Mouse (Mus musculus): ENCODE measurements around the gene Tmem175. TPM values are rescaled to one million over a fixed set of nuclear protein-coding genes. Genes with fewer than 3 reads are reported as not detected.
A peak's percentile ranks its signal among the peaks of the same experiment; 100 is the strongest.

Tmem175 gene
- total and polyA plus RNA-seq, 3 experiments, result 8.3 to 26.1 (median 9.6) TPM

- TF ChIP-seq CTCF (IDR thresholded peaks at IDR 0.05), result no peak
- no peak for TF ChIP-seq POLR2A (IDR thresholded peaks at IDR 0.05; ENCODE audit: insufficient read depth, low read depth, low read length)
- no peak for TF ChIP-seq EP300 (IDR thresholded peaks at IDR 0.05; ENCODE audit: insufficient read depth, low read depth, low read length)
- WGBS, result 95% methylated on average over 15 of the region's 15 CpGs
- peaks cover 3% of the 10 kb centered on the region for H3K79me2 ChIP-seq (replicated peaks; ENCODE audit: control insufficient read depth, insufficient read depth, low read length)
- intact Hi-C loops (cut with DNase I), result no loop called here
- peaks cover 8% of the 10 kb centered on the region for H3K4me1 ChIP-seq (ENCODE audit: control insufficient read depth, insufficient read depth, low read length)
- no peak overlapping the region for H3K27ac ChIP-seq
- no peak overlapping the region for H3K9ac ChIP-seq (ENCODE audit: low read depth, low read length)
- peak in 1 of 2 experiments; percentile 14 for DNase-seq
- no peaks in the 10 kb centered on the region for H3K36me3 ChIP-seq (ENCODE audit: control insufficient read depth, insufficient read depth, low read length)
- no peak overlapping the region for H3K4me3 ChIP-seq
- H3K27me3 ChIP-seq (ENCODE audit: control insufficient read depth, insufficient read depth, low read length), result no peaks in the 10 kb centered on the region
Observed at GRCm38 (mm10) chr5:108655891-108656650, 26.5 kb downstream of the Tmem175 start.

- no peak overlapping the region for H3K4me3 ChIP-seq
- 79% methylated on average over 5 of the region's 5 CpGs for WGBS
- H3K36me3 ChIP-seq (ENCODE audit: control insufficient read depth, insufficient read depth, low read length), result no peaks in the 10 kb centered on the region
- intact Hi-C loops (cut with DNase I), result no loop called here
- no peaks in the 10 kb centered on the region for H3K27me3 ChIP-seq (ENCODE audit: control insufficient read depth, insufficient read depth, low read length)
- peaks cover 8% of the 10 kb centered on the region for H3K4me1 ChIP-seq (ENCODE audit: control insufficient read depth, insufficient read depth, low read length)
- peaks cover 3% of the 10 kb centered on the region for H3K79me2 ChIP-seq (replicated peaks; ENCODE audit: control insufficient read depth, insufficient read depth, low read length)
- no peak overlapping the region for H3K9ac ChIP-seq (ENCODE audit: low read depth, low read length)
- no peak for TF ChIP-seq CTCF (IDR thresholded peaks at IDR 0.05)
- TF ChIP-seq EP300 (IDR thresholded peaks at IDR 0.05; ENCODE audit: insufficient read depth, low read depth, low read length), result no peak
- no peak for TF ChIP-seq POLR2A (IDR thresholded peaks at IDR 0.05; ENCODE audit: insufficient read depth, low read depth, low read length)
- no peak for DNase-seq
- H3K27ac ChIP-seq, result no peak overlapping the region
Observed at GRCm38 (mm10) chr5:108657406-108657805, 27.8 kb downstream of the Tmem175 start.

GRCm38 (mm10) chr5:108658611-108659010, 29.0 kb downstream of the Tmem175 start:
- no peak overlapping the region for H3K4me3 ChIP-seq
- no peak overlapping the region for H3K27ac ChIP-seq
- no peak for TF ChIP-seq POLR2A (IDR thresholded peaks at IDR 0.05; ENCODE audit: insufficient read depth, low read depth, low read length)
- no peak for TF ChIP-seq EP300 (IDR thresholded peaks at IDR 0.05; ENCODE audit: insufficient read depth, low read depth, low read length)
- no peak for TF ChIP-seq CTCF (IDR thresholded peaks at IDR 0.05)
- 100% methylated on average over 1 of the region's 1 CpGs for WGBS
- no peaks in the 10 kb centered on the region for H3K36me3 ChIP-seq (ENCODE audit: control insufficient read depth, insufficient read depth, low read length)
- peaks cover 8% of the 10 kb centered on the region for H3K4me1 ChIP-seq (ENCODE audit: control insufficient read depth, insufficient read depth, low read length)
- H3K27me3 ChIP-seq (ENCODE audit: control insufficient read depth, insufficient read depth, low read length), result no peaks in the 10 kb centered on the region
- H3K79me2 ChIP-seq (replicated peaks; ENCODE audit: control insufficient read depth, insufficient read depth, low read length), result peaks cover 3% of the 10 kb centered on the region
- H3K9ac ChIP-seq (ENCODE audit: low read depth, low read length), result no peak overlapping the region
- DNase-seq, result no peak
- intact Hi-C loops (cut with DNase I), result no loop called here

- intact Hi-C loops (cut with DNase I), result loop anchor here (2.0 to 10.0 kb wide), 4 partner anchors 29 to 1205 kb away; partner anchors contain the start of gene Dr1
- DNase-seq, result no peak
- H3K27ac ChIP-seq, result peak within 1 kb of the TSS; percentile 84
Observed at GRCm38 (mm10) chr5:108659698-108660631, 30.4 kb downstream of the Tmem175 start, which contains the start of gene Idua. Idua (plus strand) TSS chr5:108660331.

GRCm38 (mm10) chr5:108660632-108661268, 31.2 kb downstream of the Tmem175 start:
- intact Hi-C loops (cut with DNase I), result loop anchor here (2.0 to 10.0 kb wide), 4 partner anchors 30 to 1204 kb away; partner anchors contain the start of gene Dr1
- Histone ChIP-seq H3K27me3 (ENCODE audit: control insufficient read depth, insufficient read depth, low read length) (no peaks in the 10 kb centered on the region), H3K79me2 (replicated peaks; ENCODE audit: control insufficient read depth, insufficient read depth, low read length) (peaks cover 3% of the 10 kb centered on the region), H3K9ac (ENCODE audit: low read depth, low read length) (peak overlapping the region; percentile 91), H3K27ac (peak overlapping the region; percentile 84), H3K4me3 (peak overlapping the region; percentile 95), H3K4me1 (ENCODE audit: control insufficient read depth, insufficient read depth, low read length) (peaks cover 8% of the 10 kb centered on the region), H3K36me3 (ENCODE audit: control insufficient read depth, insufficient read depth, low read length) (no peaks in the 10 kb centered on the region)
- DNase-seq, result peak; percentile 94 to 95
- 16% methylated on average over 36 of the region's 36 CpGs for WGBS
- TF ChIP-seq EP300 (IDR thresholded peaks at IDR 0.05; ENCODE audit: insufficient read depth, low read depth, low read length) (no peak), POLR2A (IDR thresholded peaks at IDR 0.05; ENCODE audit: insufficient read depth, low read depth, low read length) (peak; percentile 78; the same call in 1 of the 2 replicates)

More at GRCm38 (mm10) chr5:108659698-108660631, 30.4 kb downstream of the Tmem175 start, which contains the start of gene Idua:
- no peaks in the 10 kb centered on the region for H3K36me3 ChIP-seq (ENCODE audit: control insufficient read depth, insufficient read depth, low read length)
- H3K4me1 ChIP-seq (ENCODE audit: control insufficient read depth, insufficient read depth, low read length), result peaks cover 8% of the 10 kb centered on the region
- peak within 1 kb of the TSS; percentile 95 for H3K4me3 ChIP-seq
- WGBS, result 9% methylated on average over 24 of the region's 24 CpGs
- H3K9ac ChIP-seq (ENCODE audit: low read depth, low read length), result peak within 1 kb of the TSS; percentile 91
- no peaks in the 10 kb centered on the region for H3K27me3 ChIP-seq (ENCODE audit: control insufficient read depth, insufficient read depth, low read length)
- no peak for TF ChIP-seq CTCF (IDR thresholded peaks at IDR 0.05)
- TF ChIP-seq POLR2A (IDR thresholded peaks at IDR 0.05; ENCODE audit: insufficient read depth, low read depth, low read length), result no peak
- no peak for TF ChIP-seq EP300 (IDR thresholded peaks at IDR 0.05; ENCODE audit: insufficient read depth, low read depth, low read length)
- peaks cover 3% of the 10 kb centered on the region for H3K79me2 ChIP-seq (replicated peaks; ENCODE audit: control insufficient read depth, insufficient read depth, low read length)

All from heart, adult 2 months (tissue).